Mouse (Mus musculus): ENCODE data around the gene Mcat.
"Not testable (repeated sequence)": the region's sequence is repeated elsewhere in the genome, so short reads cannot be mapped to it uniquely, and the experiment has no call there.

The Mcat gene

GRCm38 (mm10) chr15:83509950-83510804 lies 53.4 kb downstream of the Mcat start:
- DNase-seq (ENCODE audit: low read depth) = no peak

GRCm38 (mm10) chr15:83501483-83501882 lies 62.1 kb downstream of the Mcat start:
- not testable (repeated sequence) for DNase-seq (ENCODE audit: low read depth)

GRCm38 (mm10) chr15:83500352-83500751 lies 63.2 kb downstream of the Mcat start:
- peak; percentile 67 for DNase-seq (ENCODE audit: low read depth)

GRCm38 (mm10) chr15:83499211-83499755 lies 64.3 kb downstream of the Mcat start:
- DNase-seq (ENCODE audit: low read depth) = peak; percentile 52

- no peak for DNase-seq (ENCODE audit: low read depth)
Observed at GRCm38 (mm10) chr15:83497299-83497698, 66.3 kb downstream of the Mcat start.
